Mouse (Mus musculus) lung, adult 2 months (tissue): ENCODE data around the gene Zdhhc7. TPM values are rescaled to one million over a fixed set of nuclear protein-coding genes. Genes with fewer than 3 reads are reported as not detected.

Experiments used
- DNase-seq: peaks from one replicate; pipeline ENCODE4 v3.0.0; 2022
- H3K4me1 ChIP-seq: fragments of 200-500 bp; 2 replicates; pipeline ENCODE4 v1.6.1; 2011; ENCODE audit warnings: low read length; ENCODE audit not compliant: control insufficient read depth, insufficient read depth
- H3K4me3 ChIP-seq: fragments of 200-500 bp; replicated peaks from 2 replicates; pipeline ENCODE3; 2011; ENCODE audit warnings: low read depth, mild to moderate bottlenecking, control low read depth, low read length; ENCODE audit errors: extremely low read depth
- CTCF ChIP-seq: fragments of 200-500 bp; IDR thresholded peaks from 2 replicates; pipeline ENCODE4 v1.5.1; 2011; ENCODE audit warnings: mild to moderate bottlenecking, low read length, control low read depth; ENCODE audit not compliant: insufficient read depth
- POLR2A ChIP-seq: fragments of 200-500 bp; IDR thresholded peaks from 2 replicates; pipeline ENCODE4 v1.6.1; 2011; ENCODE audit warnings: low read depth, mild to moderate bottlenecking, control low read depth, low read length, borderline replicate concordance; ENCODE audit errors: extremely low read depth
- WGBS: fragments of 180-500 bp; shearing (Covaris S2); methylation state at CpG from one replicate; pipeline ENCODE4 v1.1.7; 2018; 5-methylcytosine and 5-hydroxymethylcytosine counted together
- polyA plus RNA-seq: library from polyadenylated mRNA; depleted of rRNA; stranded (reverse); fragments of >200 nt; gene quantifications from 2 replicates; pipeline ENCODE4 v1.2.3, GENCODE M21; 2012

Zdhhc7 gene
- polyA plus RNA-seq, 1 experiment, result 78.0 TPM

GRCm38 (mm10) chr8:120054833-120055232, 46.4 kb downstream of the Zdhhc7 start:
- WGBS, result 93% methylated on average over 3 of the region's 3 CpGs
- TF ChIP-seq POLR2A, result no peak
- TF ChIP-seq CTCF, result no peak

GRCm38 (mm10) chr8:120052318-120052717, 49.0 kb downstream of the Zdhhc7 start:
- no peak for DNase-seq
- no peak overlapping the region for H3K4me3 ChIP-seq
- WGBS, result 67% methylated on average over 8 of the region's 8 CpGs
- TF ChIP-seq CTCF, result no peak
- TF ChIP-seq POLR2A, result no peak
- no peaks in the 10 kb centered on the region for H3K4me1 ChIP-seq

More at GRCm38 (mm10) chr8:120054833-120055232, 46.4 kb downstream of the Zdhhc7 start:
- H3K4me1 ChIP-seq, result no peaks in the 10 kb centered on the region
- no peak for DNase-seq
- no peak overlapping the region for H3K4me3 ChIP-seq

- TF ChIP-seq POLR2A, result no peak
- TF ChIP-seq CTCF, result no peak
- peaks cover under 1% of the 10 kb centered on the region; the same call in 1 of the 2 replicates for H3K4me1 ChIP-seq
- H3K4me3 ChIP-seq, result no peak overlapping the region
- DNase-seq, result no peak
- WGBS, result 81% methylated on average over 4 of the region's 4 CpGs
These were observed 49.4 kb downstream of the Zdhhc7 start for GRCm38 (mm10) chr8:120051908-120052307.

- 41% methylated on average over 4 of the region's 4 CpGs for WGBS
- Histone ChIP-seq H3K4me3 (no peak overlapping the region), H3K4me1 (peaks cover 2% of the 10 kb centered on the region)
- DNase-seq, result no peak
- TF ChIP-seq CTCF, result no peak
- no peak for TF ChIP-seq POLR2A
These were observed 50.3 kb downstream of the Zdhhc7 start for GRCm38 (mm10) chr8:120051006-120051405.

GRCm38 (mm10) chr8:120050376-120050775, 50.9 kb downstream of the Zdhhc7 start:
- 70% methylated on average over 10 of the region's 10 CpGs for WGBS
- DNase-seq, result no peak
- Histone ChIP-seq H3K4me1 (peaks cover 2% of the 10 kb centered on the region), H3K4me3 (no peak overlapping the region)
- TF ChIP-seq POLR2A, result no peak
- TF ChIP-seq CTCF, result no peak

- TF ChIP-seq POLR2A, result no peak
- no peak for TF ChIP-seq CTCF
- no peak overlapping the region for H3K4me3 ChIP-seq
- 76% methylated on average over 13 of the region's 13 CpGs for WGBS
- peaks cover 2% of the 10 kb centered on the region for H3K4me1 ChIP-seq
- no peak for DNase-seq
These were observed 51.3 kb downstream of the Zdhhc7 start for GRCm38 (mm10) chr8:120049949-120050348.

GRCm38 (mm10) chr8:120046258-120047020, 54.8 kb downstream of the Zdhhc7 start:
- peaks cover 2% of the 10 kb centered on the region for H3K4me1 ChIP-seq
- TF ChIP-seq CTCF (no peak), POLR2A (no peak)
- WGBS, result 56% methylated on average over 14 of the region's 14 CpGs
- DNase-seq, result peak; percentile 58
- no peak overlapping the region for H3K4me3 ChIP-seq

GRCm38 (mm10) chr8:120045471-120045870, 55.8 kb downstream of the Zdhhc7 start:
- H3K4me1 ChIP-seq, result peaks cover 2% of the 10 kb centered on the region
- WGBS, result 50% methylated on average over 5 of the region's 5 CpGs
- no peak for DNase-seq
- H3K4me3 ChIP-seq, result no peak overlapping the region
- TF ChIP-seq CTCF (no peak), POLR2A (no peak)

GRCm38 (mm10) chr8:120044907-120045306, 56.4 kb downstream of the Zdhhc7 start:
- WGBS, result 89% methylated on average over 8 of the region's 8 CpGs
- Histone ChIP-seq H3K4me1 (peaks cover 2% of the 10 kb centered on the region), H3K4me3 (no peak overlapping the region)
- no peak for DNase-seq
- TF ChIP-seq POLR2A (no peak), CTCF (no peak)
